Mouse (Mus musculus) brain, embryonic 14.5 days (tissue): ENCODE data around the gene Ppil3. TPM values are rescaled to one million over a fixed set of nuclear protein-coding genes. Genes with fewer than 3 reads are reported as not detected.

Source experiments
- DNase-seq: peaks from one replicate; pipeline ENCODE4 v3.0.0-alpha.2; 2011; ENCODE audit warnings: low read depth
- CTCF ChIP-seq: fragments of 200-500 bp; IDR thresholded peaks from 2 replicates; pipeline ENCODE4 v1.5.1; 2012; ENCODE audit warnings: inconsistent platforms, mild to moderate bottlenecking, moderate library complexity, borderline replicate concordance; ENCODE audit not compliant: insufficient read depth, insufficient read length; ENCODE audit errors: extremely low read depth
- POLR2A ChIP-seq: fragments of 200-500 bp; IDR thresholded peaks from 2 replicates; pipeline ENCODE4 v1.6.1; 2012; ENCODE audit warnings: mild to moderate bottlenecking, inconsistent platforms, borderline replicate concordance; ENCODE audit not compliant: poor library complexity, insufficient read depth, insufficient read length, severe bottlenecking; ENCODE audit errors: extremely low read depth
- polyA plus RNA-seq: library from polyadenylated mRNA; depleted of rRNA; stranded (reverse); fragments of >200 nt; gene quantifications from 2 replicates; pipeline ENCODE4 v1.2.3, GENCODE M21; 2012; rRNA removed

Ppil3 gene
- polyA plus RNA-seq: 32.6 and 34.6 TPM in 2 replicates

DNA sequence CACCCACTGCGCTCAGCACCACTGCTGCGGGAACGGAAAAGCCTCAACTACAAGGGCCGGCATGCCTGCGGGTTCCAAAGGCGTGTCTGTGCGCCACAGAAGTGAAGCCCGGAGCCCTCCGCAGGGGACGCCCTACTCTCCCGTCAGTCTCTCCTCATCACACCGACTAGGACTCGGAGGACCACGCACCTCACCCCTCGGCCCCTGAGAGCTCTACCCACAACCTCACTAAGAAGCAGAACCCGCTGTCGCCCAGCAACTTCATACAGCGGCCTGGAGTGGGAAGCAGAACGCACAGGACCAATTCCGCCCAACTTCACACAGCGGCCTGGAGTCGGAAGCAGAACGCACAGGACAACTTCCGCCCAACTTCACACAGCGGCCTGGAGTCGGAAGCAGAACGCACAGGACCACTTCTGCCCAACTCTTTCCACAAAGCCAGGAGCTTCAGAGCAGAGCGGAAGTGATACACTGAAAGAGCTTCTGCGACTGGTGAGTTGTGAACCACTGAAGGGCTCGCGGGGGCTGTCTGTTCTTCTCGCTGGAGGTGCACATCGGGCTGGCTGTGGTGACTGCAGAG, at the start of gene Ppil3, which contains the start of gene Nif3l1:
Gene Ppil3, minus strand, starts transcription at position 344 of the 580 bp plus-strand sequence.
Gene Nif3l1, plus strand, starts transcription at position 9 of the 580 bp plus-strand sequence.
- DNase-seq: peak; percentile 98

DNA sequence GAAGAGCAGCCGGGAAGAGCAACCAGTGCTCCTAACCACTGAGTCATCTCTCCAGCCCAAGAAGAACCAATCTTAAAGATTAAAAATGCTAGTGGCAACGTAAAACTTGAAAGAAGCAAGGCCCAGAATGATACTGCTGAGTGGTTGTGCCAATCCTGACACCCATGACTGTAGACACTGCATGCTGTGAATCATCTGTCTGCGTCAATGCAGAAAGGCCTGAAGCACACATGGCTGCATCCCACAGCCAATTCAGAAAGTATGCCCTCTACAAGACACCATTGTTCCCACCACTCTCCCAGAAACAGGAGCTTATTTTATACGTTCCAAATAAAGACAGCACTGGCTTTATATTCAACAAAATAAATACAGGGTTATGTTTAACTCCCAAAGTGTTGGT, 37.4 kb upstream of the Ppil3 start:
- no peak for DNase-seq
- no peak for TF ChIP-seq POLR2A
- TF ChIP-seq CTCF: no peak

More for the DNA sequence above, at the start of gene Ppil3, which contains the start of gene Nif3l1:
- TF ChIP-seq CTCF: no peak
- TF ChIP-seq POLR2A: peak; percentile 59; the same call in 1 of the 2 replicates

DNA sequence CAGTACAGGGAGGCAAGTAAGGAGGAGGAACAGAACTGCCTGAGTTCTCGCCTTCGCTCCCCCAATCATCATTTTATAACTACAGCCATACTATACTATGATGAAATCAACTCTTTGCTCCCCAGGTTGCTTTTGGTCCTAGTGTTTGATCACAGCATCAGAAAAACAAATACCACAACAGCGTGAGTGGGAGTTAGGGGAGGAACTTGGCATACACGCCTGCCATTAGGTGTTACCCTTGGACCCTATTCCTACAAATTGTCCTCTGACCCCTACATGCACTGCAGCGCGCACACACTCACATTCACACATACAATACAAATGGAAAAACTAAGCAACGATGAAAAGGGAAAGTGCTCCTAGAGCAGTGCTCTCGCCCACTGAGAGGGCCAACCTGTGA, 30.4 kb upstream of the Ppil3 start:
- DNase-seq: no peak
- no peak for TF ChIP-seq CTCF
- no peak for TF ChIP-seq POLR2A

DNA sequence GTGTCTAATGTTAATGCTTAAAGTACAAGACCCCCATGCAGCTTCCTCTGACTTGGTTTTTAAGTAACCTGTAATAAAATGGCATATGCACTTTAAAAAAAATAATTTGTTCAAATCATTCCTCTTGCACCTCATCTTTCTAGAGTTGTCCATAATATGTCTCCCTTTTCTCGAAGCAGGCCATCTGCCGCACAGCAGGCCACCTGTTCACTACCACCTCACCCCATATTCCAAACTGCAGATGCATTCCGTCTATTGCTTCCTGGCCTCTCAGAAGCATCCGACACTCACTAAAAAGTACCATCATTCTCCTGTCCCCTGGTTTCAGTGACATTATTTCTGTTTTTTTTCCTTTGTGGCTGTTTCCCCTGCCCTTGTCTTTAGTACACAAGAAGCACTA, 20.3 kb upstream of the Ppil3 start:
- no peak for DNase-seq
- TF ChIP-seq POLR2A: no peak
- TF ChIP-seq CTCF: no peak

DNA sequence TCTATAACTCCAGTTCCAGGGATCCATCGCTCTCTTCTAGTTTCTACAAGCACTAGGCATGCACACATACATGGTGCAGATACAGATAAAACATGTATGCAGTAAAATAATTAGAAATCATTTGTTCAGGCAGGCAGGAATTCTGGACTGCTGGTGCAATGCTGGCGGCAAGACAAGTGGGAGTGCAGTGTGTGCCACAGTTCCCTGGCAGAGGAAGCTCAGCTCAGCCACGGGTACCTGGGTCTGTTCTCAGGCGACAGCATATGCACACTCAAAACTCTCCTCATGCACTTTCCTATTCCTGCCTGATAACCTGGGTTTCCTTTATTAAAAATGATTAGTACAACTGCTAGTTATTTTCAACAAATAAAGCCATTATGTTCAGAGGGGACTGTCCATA, 19.8 kb upstream of the Ppil3 start:
- DNase-seq: no peak
- no peak for TF ChIP-seq CTCF
- TF ChIP-seq POLR2A: no peak

DNA sequence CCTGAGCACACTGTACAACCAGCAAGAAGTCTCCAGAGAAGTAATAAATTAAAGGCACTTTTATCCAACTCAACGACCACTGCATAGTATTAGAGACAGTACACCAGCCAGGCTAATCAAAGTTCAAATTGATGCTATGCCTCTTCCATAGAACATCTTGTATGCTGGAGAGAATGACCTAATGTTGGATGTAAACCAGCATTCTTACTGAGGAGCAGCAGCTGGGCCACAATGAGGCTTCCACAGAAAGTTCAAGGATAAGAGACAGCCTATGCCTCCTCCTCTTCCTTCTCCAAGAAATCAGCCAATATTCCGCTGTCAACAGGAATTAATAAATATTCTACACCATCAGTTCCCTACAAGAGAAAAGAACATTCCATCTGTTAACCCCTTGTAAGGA, 18.6 kb upstream of the Ppil3 start:
- no peak for DNase-seq
- no peak for TF ChIP-seq CTCF
- TF ChIP-seq POLR2A: no peak

DNA sequence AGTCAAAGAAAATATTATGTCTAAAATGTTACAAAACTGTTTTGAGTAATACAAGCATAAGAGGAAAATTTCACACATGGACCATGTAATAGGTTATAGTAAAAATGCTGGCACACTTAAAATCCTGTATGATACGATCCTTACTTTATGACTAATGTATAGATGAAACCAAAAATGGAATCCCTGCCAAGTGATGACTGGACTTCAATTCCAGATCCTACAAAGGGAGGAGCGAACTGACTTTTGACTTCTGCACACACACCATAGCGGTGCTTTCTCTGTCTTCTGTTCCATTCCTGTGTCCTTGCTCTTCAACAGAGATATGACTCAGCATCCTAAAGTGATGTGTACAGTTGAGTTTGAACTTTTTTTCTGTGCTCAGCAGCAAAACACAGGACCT, 15.3 kb upstream of the Ppil3 start:
- no peak for DNase-seq
- TF ChIP-seq POLR2A: no peak
- TF ChIP-seq CTCF: no peak

DNA sequence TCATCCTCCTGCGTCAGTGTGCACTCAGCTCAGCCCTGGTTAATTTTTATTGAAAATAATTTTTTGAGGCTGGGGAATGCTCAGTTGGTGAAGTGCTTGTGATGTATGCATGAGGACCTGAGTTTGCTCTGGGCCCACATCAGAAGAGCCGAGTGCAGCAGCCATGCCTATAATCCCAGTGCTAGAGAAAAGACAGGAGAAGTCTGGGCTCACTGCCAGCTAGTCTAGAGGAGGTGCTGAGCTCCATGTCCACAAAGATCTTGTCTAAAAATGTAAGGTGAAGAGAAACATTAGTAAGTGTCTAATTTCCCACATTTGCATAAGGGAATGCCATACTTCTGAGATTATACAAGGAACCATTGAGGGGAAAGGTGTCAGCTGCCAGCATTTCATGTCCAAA, 13.6 kb upstream of the Ppil3 start:
- peak; percentile 22 for DNase-seq
- TF ChIP-seq POLR2A: no peak
- no peak for TF ChIP-seq CTCF

DNA sequence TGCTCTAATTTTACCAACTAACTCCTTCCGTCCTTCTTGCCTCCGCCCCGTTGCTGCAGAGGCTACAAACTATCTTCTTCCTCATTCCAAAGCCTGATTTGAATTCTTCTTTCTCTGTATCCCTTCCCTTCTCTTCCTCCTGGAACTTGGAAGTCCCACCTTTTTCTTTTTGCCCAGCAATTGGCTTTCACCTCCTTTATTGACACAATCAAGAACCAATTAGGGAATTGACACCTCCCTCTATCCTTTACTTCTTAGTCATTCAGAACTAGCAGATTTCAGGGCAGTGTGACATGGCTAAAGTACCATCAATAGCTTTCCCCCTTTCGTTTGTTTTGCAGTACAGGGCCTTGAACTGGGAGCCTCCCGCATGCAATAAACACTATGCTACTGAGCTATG, 12.9 kb upstream of the Ppil3 start:
- TF ChIP-seq CTCF: no peak
- no peak for TF ChIP-seq POLR2A
- no peak for DNase-seq

DNA sequence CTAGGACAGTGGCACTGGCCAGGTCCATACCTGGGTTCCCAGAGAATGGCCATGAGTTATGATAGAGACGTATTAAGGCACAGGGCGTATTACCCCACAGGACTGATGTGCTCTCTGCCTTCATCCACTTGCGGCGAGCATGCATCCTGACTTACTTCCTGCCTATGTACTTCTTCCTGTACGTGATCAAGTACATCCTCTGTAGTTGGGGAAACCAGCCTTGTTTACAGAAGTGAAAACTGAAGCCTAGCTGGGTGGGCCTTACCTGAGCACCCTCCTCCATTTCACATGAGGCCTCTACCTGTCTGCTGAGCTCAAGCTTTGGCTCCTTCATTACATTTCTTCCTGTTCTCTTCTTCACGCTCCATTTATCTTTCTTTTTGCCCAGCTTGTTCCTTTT, 9.0 kb upstream of the Ppil3 start:
- TF ChIP-seq CTCF: no peak
- TF ChIP-seq POLR2A: no peak
- no peak for DNase-seq

DNA sequence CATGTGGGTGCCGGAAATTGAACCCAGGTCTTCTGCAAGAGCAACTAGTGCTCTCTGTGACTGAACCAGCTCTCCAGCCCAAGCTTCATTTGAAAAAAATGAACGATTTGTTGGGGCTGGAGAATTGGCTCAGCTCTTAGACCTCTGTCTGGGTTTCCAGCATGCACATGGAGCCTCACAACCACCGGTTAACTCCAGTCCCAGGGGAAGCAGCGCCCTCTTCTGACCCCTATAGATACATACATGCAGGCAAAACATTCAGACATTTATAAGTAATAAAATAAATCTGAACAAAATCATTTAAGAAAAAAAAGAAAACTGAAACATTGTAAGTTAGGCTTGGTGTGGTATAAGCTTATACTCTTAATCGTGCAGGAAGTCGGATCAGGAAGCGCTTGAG, 3.1 kb upstream of the Ppil3 start:
- no peak for TF ChIP-seq CTCF
- TF ChIP-seq POLR2A: no peak
- no peak for DNase-seq

DNA sequence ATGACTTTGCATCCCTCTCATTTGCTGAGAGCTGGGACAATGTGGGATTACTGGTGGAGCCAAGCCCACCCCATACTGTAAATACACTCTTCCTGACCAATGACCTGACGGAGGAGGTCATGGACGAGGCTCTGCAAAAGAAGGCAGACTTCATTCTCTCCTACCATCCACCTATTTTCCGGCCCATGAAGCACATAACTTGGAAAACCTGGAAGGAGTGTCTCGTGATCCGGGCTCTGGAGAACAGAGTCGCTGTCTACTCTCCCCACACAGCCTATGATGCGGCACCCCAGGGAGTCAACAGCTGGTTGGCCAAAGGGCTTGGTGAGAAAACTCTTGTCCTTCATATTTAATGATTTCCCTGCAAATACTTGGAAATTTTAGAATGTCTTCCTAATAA, 2.5 kb upstream of the Ppil3 start:
- DNase-seq: no peak

More for the DNA sequence above, 2.5 kb upstream of the Ppil3 start:
- TF ChIP-seq POLR2A (no peak), CTCF (no peak)
